Mouse (Mus musculus): Measurements from ENCODE around the gene Mertk. TPM values are rescaled to one million over a fixed set of nuclear protein-coding genes. Genes with fewer than 3 reads are reported as not detected.

Gene Mertk
- total RNA-seq, 2 experiments from 2014 or later = 32.3 to 36.8 TPM

GRCm38 (mm10) chr2:128753295-128753873 is 54.6 kb downstream of the Mertk start:
- intact Hi-C loops (cut with DNase I) = no loop called here
- DNase-seq (ENCODE audit: low spot score in 2 of 2) = no peak

- intact Hi-C loops (cut with DNase I) = no loop called here
- no peak for DNase-seq (ENCODE audit: low spot score in 2 of 2)
Observed at GRCm38 (mm10) chr2:128755149-128755691, 56.5 kb downstream of the Mertk start.

GRCm38 (mm10) chr2:128758724-128759340 is 60.1 kb downstream of the Mertk start:
- intact Hi-C loops (cut with DNase I) = no loop called here
- DNase-seq (ENCODE audit: low spot score in 2 of 2) = no peak

GRCm38 (mm10) chr2:128762008-128762407 is 63.3 kb downstream of the Mertk start:
- intact Hi-C loops (cut with DNase I) = no loop called here
- DNase-seq (ENCODE audit: low spot score in 2 of 2) = no peak

- intact Hi-C loops (cut with DNase I) = no loop called here
- no peak for DNase-seq (ENCODE audit: low spot score in 2 of 2)
Observed at GRCm38 (mm10) chr2:128765787-128766186, 67.0 kb downstream of the Mertk start.

GRCm38 (mm10) chr2:128768545-128769247 is 69.9 kb downstream of the Mertk start:
- intact Hi-C loops (cut with DNase I) = no loop called here
- DNase-seq (ENCODE audit: low spot score in 2 of 2) = no peak

- intact Hi-C loops (cut with DNase I) = no loop called here
- DNase-seq (ENCODE audit: low spot score in 2 of 2) = no peak
Observed at GRCm38 (mm10) chr2:128770557-128770956, 71.8 kb downstream of the Mertk start.

- intact Hi-C loops (cut with DNase I) = no loop called here
- peak; percentile 11 to 44 for DNase-seq (ENCODE audit: low spot score in 2 of 2)
Observed at GRCm38 (mm10) chr2:128771048-128771447, 72.3 kb downstream of the Mertk start.

GRCm38 (mm10) chr2:128771750-128772338 is 73.1 kb downstream of the Mertk start:
- no peak for DNase-seq (ENCODE audit: low spot score in 2 of 2)

GRCm38 (mm10) chr2:128782231-128782630 is 83.5 kb downstream of the Mertk start:
- no peak for DNase-seq (ENCODE audit: low spot score in 2 of 2)
- intact Hi-C loops (cut with DNase I) = no loop called here

More at GRCm38 (mm10) chr2:128771750-128772338, 73.1 kb downstream of the Mertk start:
- intact Hi-C loops (cut with DNase I) = no loop called here

GRCm38 (mm10) chr2:128783660-128784345 is 85.0 kb downstream of the Mertk start:
- intact Hi-C loops (cut with DNase I) = no loop called here
- DNase-seq (ENCODE audit: low spot score in 2 of 2) = no peak

GRCm38 (mm10) chr2:128784814-128785213 is 86.1 kb downstream of the Mertk start:
- intact Hi-C loops (cut with DNase I) = no loop called here

GRCm38 (mm10) chr2:128786341-128786740 is 87.6 kb downstream of the Mertk start:
- no peak for DNase-seq (ENCODE audit: low spot score in 2 of 2)
- intact Hi-C loops (cut with DNase I) = no loop called here

More at GRCm38 (mm10) chr2:128784814-128785213, 86.1 kb downstream of the Mertk start:
- DNase-seq (ENCODE audit: low spot score in 2 of 2) = no peak

GRCm38 (mm10) chr2:128786795-128787194 is 88.0 kb downstream of the Mertk start:
- intact Hi-C loops (cut with DNase I) = no loop called here
- DNase-seq (ENCODE audit: low spot score in 2 of 2) = no peak

- intact Hi-C loops (cut with DNase I) = no loop called here
- no peak for DNase-seq (ENCODE audit: low spot score in 2 of 2)
Observed at GRCm38 (mm10) chr2:128787805-128788204, 89.0 kb downstream of the Mertk start.

GRCm38 (mm10) chr2:128790875-128791614 is 92.3 kb downstream of the Mertk start:
- intact Hi-C loops (cut with DNase I) = no loop called here
- DNase-seq (ENCODE audit: low spot score in 2 of 2) = no peak

- no peak for DNase-seq (ENCODE audit: low spot score in 2 of 2)
- intact Hi-C loops (cut with DNase I) = no loop called here
Observed at GRCm38 (mm10) chr2:128793958-128794357, 95.2 kb downstream of the Mertk start.

- peak in 1 of 2 experiments; percentile 22 for DNase-seq (ENCODE audit: low spot score in 2 of 2)
- intact Hi-C loops (cut with DNase I) = no loop called here
Observed at GRCm38 (mm10) chr2:128796463-128796862, 97.7 kb downstream of the Mertk start.

GRCm38 (mm10) chr2:128803441-128803840 is 104.7 kb downstream of the Mertk start:
- DNase-seq (ENCODE audit: low spot score in 2 of 2) = no peak
- intact Hi-C loops (cut with DNase I) = no loop called here

Measured in left cerebral cortex, postnatal 25 days (tissue).